Mouse (Mus musculus) lung, postnatal 0 days (tissue): Measurements from ENCODE around the gene Abhd17c.
A peak's percentile ranks its signal among the peaks of the same experiment; 100 is the strongest.

Source experiments
- CTCF ChIP-seq: IDR thresholded peaks from 2 replicates; pipeline ENCODE4 v1.5.1; 2016; ENCODE audit warnings: antibody characterized with exemption, mild to moderate bottlenecking
- EP300 ChIP-seq: IDR thresholded peaks from 2 replicates; pipeline ENCODE4 v1.6.1; 2016; ENCODE audit warnings: antibody characterized with exemption, mild to moderate bottlenecking, control low read depth

GRCm38 (mm10) chr7:84128661-84129060, 23.0 kb downstream of the Abhd17c start:
- TF ChIP-seq EP300: peak; percentile 98
- no peak for TF ChIP-seq CTCF
